Mouse (Mus musculus): ENCODE results near the gene Gm39115. TPM values are rescaled to one million over a fixed set of nuclear protein-coding genes. Genes with fewer than 3 reads are reported as not detected.

Gene Gm39115
- polyA plus RNA-seq, 1 experiment from 2014 or later: not detected

Other genes starting within 250 kb of the Gm39115 start
- gene Tollip, start 217.5 kb downstream of the Gm39115 start, polyA plus RNA-seq (2016; fragmentation: Nextera tagmentation; extraction: Ambion mirVana): 38.5 and 41.2 TPM in 2 replicates
- gene Brsk2, start 186.3 kb downstream of the Gm39115 start, polyA plus RNA-seq (2016; fragmentation: Nextera tagmentation; extraction: Ambion mirVana): 0.31 and 0.84 TPM in 2 replicates
- 62.2 and 64.1 TPM in 2 replicates for gene Mob2, start 75.0 kb downstream of the Gm39115 start, polyA plus RNA-seq (2016; fragmentation: Nextera tagmentation; extraction: Ambion mirVana)
- 0.88 and 1.0 TPM in 2 replicates for gene Dusp8, start 40.2 kb downstream of the Gm39115 start, polyA plus RNA-seq (2016; fragmentation: Nextera tagmentation; extraction: Ambion mirVana)
- not detected in 2 replicates for gene Gm45618, start 15.3 kb downstream of the Gm39115 start, polyA plus RNA-seq (2016; fragmentation: Nextera tagmentation; extraction: Ambion mirVana)
- gene Gm45337, start 8.6 kb upstream of the Gm39115 start, polyA plus RNA-seq (2016; fragmentation: Nextera tagmentation; extraction: Ambion mirVana): not detected in 2 replicates
- gene Gm29735, start 21.1 kb upstream of the Gm39115 start, polyA plus RNA-seq (2016; fragmentation: Nextera tagmentation; extraction: Ambion mirVana): not detected in 2 replicates
- not detected in 2 replicates for gene Gm4553, start 29.7 kb upstream of the Gm39115 start, polyA plus RNA-seq (2016; fragmentation: Nextera tagmentation; extraction: Ambion mirVana)
- gene Krtap5-2, start 40.0 kb upstream of the Gm39115 start, polyA plus RNA-seq (2016; fragmentation: Nextera tagmentation; extraction: Ambion mirVana): not detected in 2 replicates
- gene Gm10153, start 54.4 kb upstream of the Gm39115 start, polyA plus RNA-seq (2016; fragmentation: Nextera tagmentation; extraction: Ambion mirVana): not detected in 2 replicates
- not detected in 2 replicates for gene Krtap5-3, start 65.3 kb upstream of the Gm39115 start, polyA plus RNA-seq (2016; fragmentation: Nextera tagmentation; extraction: Ambion mirVana)
- gene Gm7579, start 75.8 kb upstream of the Gm39115 start, polyA plus RNA-seq (2016; fragmentation: Nextera tagmentation; extraction: Ambion mirVana): not detected in 2 replicates
- gene Krtap5-5, start 93.9 kb upstream of the Gm39115 start, polyA plus RNA-seq (2016; fragmentation: Nextera tagmentation; extraction: Ambion mirVana): not detected in 2 replicates
- not detected in 2 replicates for gene Gm40460, start 105.0 kb upstream of the Gm39115 start, polyA plus RNA-seq (2016; fragmentation: Nextera tagmentation; extraction: Ambion mirVana)
- not detected in 2 replicates for gene Gm2431, start 122.3 kb upstream of the Gm39115 start, polyA plus RNA-seq (2016; fragmentation: Nextera tagmentation; extraction: Ambion mirVana)
- not detected in 2 replicates for gene Gm4559, start 138.3 kb upstream of the Gm39115 start, polyA plus RNA-seq (2016; fragmentation: Nextera tagmentation; extraction: Ambion mirVana)
- not detected in 2 replicates for gene Krtap5-1, start 161.1 kb upstream of the Gm39115 start, polyA plus RNA-seq (2016; fragmentation: Nextera tagmentation; extraction: Ambion mirVana)
- not detected in 2 replicates for gene Krtap5-4, start 167.5 kb upstream of the Gm39115 start, polyA plus RNA-seq (2016; fragmentation: Nextera tagmentation; extraction: Ambion mirVana)
- gene Ifitm10, start 237.7 kb upstream of the Gm39115 start, polyA plus RNA-seq (2016; fragmentation: Nextera tagmentation; extraction: Ambion mirVana): 0.27 and 0.33 TPM in 2 replicates
- gene Gm49369, start 246.6 kb upstream of the Gm39115 start, polyA plus RNA-seq (2016; fragmentation: Nextera tagmentation; extraction: Ambion mirVana): 0.63 and 3.4 TPM in 2 replicates